Mouse (Mus musculus) limb, embryonic 11.5 days (tissue): ENCODE data around the gene Islr. TPM values are rescaled to one million over a fixed set of nuclear protein-coding genes. Genes with fewer than 3 reads are reported as not detected.
A peak's percentile ranks its signal among the peaks of the same experiment; 100 is the strongest.

Source experiments
- ATAC-seq: fragments of 200-750 bp; cut with Nextera tagmentation; 2 replicates; pipeline ENCODE4 v1.8.0; 2017; ENCODE audit warnings: low read depth; ENCODE audit not compliant: insufficient number of reproducible peaks, low FRiP score, low TSS enrichment
- DNase-seq: peaks from one replicate; pipeline ENCODE4 v3.0.0-alpha.2; 2015; ENCODE audit warnings: low spot score
- H3K27ac ChIP-seq: fragments of 300-500 bp; sonication (generic); replicated peaks from 2 replicates; pipeline ENCODE4 v1.5.1; 2014; ENCODE audit warnings: low read depth, mild to moderate bottlenecking, low read length
- H3K27me3 ChIP-seq: fragments of 300-500 bp; sonication (generic); 2 replicates; pipeline ENCODE4 v1.6.1; 2014; ENCODE audit warnings: mild to moderate bottlenecking, low read length, mixed read lengths; ENCODE audit not compliant: control insufficient read depth, insufficient read depth
- H3K36me3 ChIP-seq: fragments of 300-500 bp; sonication (generic); 2 replicates; pipeline ENCODE4 v1.6.1; 2014; ENCODE audit warnings: mild to moderate bottlenecking, low read length, moderate library complexity, mixed read lengths; ENCODE audit not compliant: control insufficient read depth, insufficient read depth
- H3K4me1 ChIP-seq: fragments of 300-500 bp; sonication (generic); 2 replicates; pipeline ENCODE4 v1.6.1; 2014; ENCODE audit warnings: low read length, mixed read lengths; ENCODE audit not compliant: control insufficient read depth, insufficient read depth
- H3K4me2 ChIP-seq: fragments of 300-500 bp; sonication (generic); 2 replicates; pipeline ENCODE4 v1.6.1; 2014; ENCODE audit warnings: low read depth, mild to moderate bottlenecking, moderate library complexity; ENCODE audit not compliant: severe bottlenecking
- H3K4me3 ChIP-seq: fragments of 300-500 bp; sonication (generic); 2 replicates; pipeline ENCODE4 v1.5.1; 2014; ENCODE audit warnings: low read depth, low read length
- H3K9ac ChIP-seq: fragments of 300-500 bp; sonication (generic); 2 replicates; pipeline ENCODE4 v1.6.1; 2014; ENCODE audit warnings: mild to moderate bottlenecking, low read length
- H3K9me3 ChIP-seq: fragments of 300-500 bp; sonication (generic); 2 replicates; pipeline ENCODE4 v1.6.1; 2016; ENCODE audit warnings: low read length; ENCODE audit not compliant: control insufficient read depth
- WGBS: fragments of 180-500 bp; shearing (Covaris S2); extraction: QIAGEN DNeasy Blood & Tissue Kit; methylation state at CpG from one replicate; pipeline ENCODE4 v1.1.7; 2014; 5-methylcytosine and 5-hydroxymethylcytosine counted together
- polyA plus RNA-seq: library from polyadenylated mRNA; unstranded; fragments of >200 nt; fragmentation: Nextera tagmentation; extraction: Ambion mirVana; gene quantifications from 2 replicates; pipeline ENCODE4 v1.2.1, GENCODE M21; 2014

Gene Islr
- polyA plus RNA-seq, 1 experiment from 2014 or later: 37.6 TPM

DNA sequence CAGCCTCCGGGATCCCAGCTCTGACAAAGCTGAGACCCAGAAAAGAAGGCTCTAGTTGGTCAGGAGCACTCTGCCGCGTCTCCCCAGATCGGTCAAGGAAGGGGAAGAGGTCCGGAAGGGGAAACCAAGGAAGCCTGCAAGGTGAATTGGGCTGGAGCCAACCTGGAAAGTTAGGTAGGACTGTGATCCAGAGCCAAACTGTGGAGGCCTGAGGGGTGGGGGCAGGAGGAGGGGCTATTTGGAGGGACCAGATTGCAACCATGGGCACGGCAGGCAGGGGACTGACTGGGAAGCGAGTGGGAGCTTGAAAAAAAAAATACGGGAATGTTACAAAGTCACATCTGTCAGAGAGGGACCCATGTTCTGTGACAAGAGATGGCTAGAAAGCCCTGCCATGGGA is 74.6 kb downstream of the Islr start:
- Histone ChIP-seq H3K9me3 (no peaks in the 10 kb centered on the region), H3K4me3 (peak overlapping the region; percentile 28), H3K36me3 (no peaks in the 10 kb centered on the region), H3K4me1 (peaks cover 66% of the 10 kb centered on the region), H3K27me3 (no peaks in the 10 kb centered on the region), H3K4me2 (peak overlapping the region; percentile 51), H3K27ac (peak overlapping the region; percentile 89), H3K9ac (peak overlapping the region; percentile 54)
- WGBS: 5% methylated on average over 8 of the region's 8 CpGs
- DNase-seq (peak; percentile 55), ATAC-seq (no peak)

- Histone ChIP-seq H3K27ac (peak overlapping the region; percentile 89), H3K4me2 (peak overlapping the region; percentile 51), H3K9me3 (no peaks in the 10 kb centered on the region), H3K4me1 (peaks cover 66% of the 10 kb centered on the region), H3K36me3 (no peaks in the 10 kb centered on the region), H3K9ac (peak overlapping the region; percentile 54), H3K27me3 (no peaks in the 10 kb centered on the region), H3K4me3 (peak overlapping the region; percentile 28)
- WGBS: under 1% methylated on average over 13 of the region's 13 CpGs
- peak; percentile 83 for DNase-seq
- peak; percentile 84 for ATAC-seq
Measured at GRCm38 (mm10) chr9:58128926-58129413, 75.1 kb downstream of the Islr start.

DNA sequence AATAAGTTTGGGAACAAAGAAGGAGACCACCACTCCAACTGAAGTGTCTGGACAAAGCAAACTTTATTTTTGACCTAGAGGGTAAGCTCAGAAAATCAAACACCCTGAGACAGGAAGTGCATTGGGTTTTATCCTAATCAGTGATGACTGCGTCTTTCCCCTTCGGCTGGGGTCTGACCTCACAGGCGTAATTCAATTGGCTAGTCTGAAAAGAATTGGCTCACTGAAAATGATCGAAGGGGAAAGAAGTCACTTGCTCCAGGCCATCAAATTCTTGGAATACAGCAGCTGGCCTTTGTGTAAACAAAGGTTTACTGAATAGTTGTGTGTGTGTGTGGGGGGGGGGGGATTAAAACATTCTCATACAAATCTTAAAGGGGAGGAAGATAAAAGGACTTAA is 78.3 kb downstream of the Islr start:
- no peak overlapping the region for H3K27ac ChIP-seq
- H3K9me3 ChIP-seq: no peaks in the 10 kb centered on the region
- no peak overlapping the region for H3K4me3 ChIP-seq
- H3K9ac ChIP-seq: no peak overlapping the region
- no peak for DNase-seq
- no peak for ATAC-seq
- peaks cover 46% of the 10 kb centered on the region for H3K4me1 ChIP-seq
- H3K4me2 ChIP-seq: no peak overlapping the region
- H3K27me3 ChIP-seq: no peaks in the 10 kb centered on the region
- 26% methylated on average over 4 of the region's 4 CpGs for WGBS
- H3K36me3 ChIP-seq: no peaks in the 10 kb centered on the region

GRCm38 (mm10) chr9:58125085-58125484 is 79.0 kb downstream of the Islr start:
- H3K27me3 ChIP-seq: no peaks in the 10 kb centered on the region
- WGBS: 47% methylated on average over 3 of the region's 3 CpGs
- H3K4me2 ChIP-seq: no peak overlapping the region
- no peaks in the 10 kb centered on the region for H3K36me3 ChIP-seq
- no peak overlapping the region for H3K27ac ChIP-seq
- peaks cover 42% of the 10 kb centered on the region for H3K4me1 ChIP-seq
- no peak overlapping the region for H3K4me3 ChIP-seq
- H3K9me3 ChIP-seq: no peaks in the 10 kb centered on the region
- ATAC-seq (no peak), DNase-seq (no peak)
- no peak overlapping the region for H3K9ac ChIP-seq

DNA sequence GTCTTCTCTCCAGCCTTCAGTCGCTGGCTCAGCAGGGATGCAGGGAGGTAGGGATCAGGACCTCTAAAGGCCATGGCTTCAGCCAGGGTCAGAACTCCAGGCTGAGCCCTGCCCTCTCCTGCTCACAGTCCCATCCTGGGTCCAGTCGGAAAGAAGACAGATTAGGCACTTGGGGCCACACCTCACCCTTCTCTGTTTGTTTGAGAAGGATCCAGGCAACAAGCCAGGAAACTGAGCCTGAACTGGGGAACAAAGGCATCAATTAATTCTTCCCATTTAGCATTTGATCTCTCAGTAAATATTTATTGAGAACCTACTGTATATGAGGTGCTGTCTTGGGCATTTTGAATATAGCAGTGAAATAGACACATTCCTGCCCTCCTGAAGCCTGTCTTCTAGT is 85.4 kb downstream of the Islr start, which contains the start of gene Ccdc33:
TSS of gene Ccdc33 (minus strand) at position 153 of the 400 bp plus-strand sequence.
- Histone ChIP-seq H3K27ac (no peak within 1 kb of the TSS), H3K4me1 (peaks cover 22% of the 10 kb centered on the region), H3K36me3 (no peaks in the 10 kb centered on the region), H3K4me3 (no peak within 1 kb of the TSS), H3K9ac (no peak within 1 kb of the TSS), H3K4me2 (no peak within 1 kb of the TSS; the same call in 1 of the 2 replicates), H3K9me3 (no peaks in the 10 kb centered on the region), H3K27me3 (0 out of 2 replicates have a peak, but pooled peaks cover 2% of the 10 kb centered on the region)
- ATAC-seq: no peak
- DNase-seq: no peak
- WGBS: 10% methylated on average over 2 of the region's 2 CpGs

DNA sequence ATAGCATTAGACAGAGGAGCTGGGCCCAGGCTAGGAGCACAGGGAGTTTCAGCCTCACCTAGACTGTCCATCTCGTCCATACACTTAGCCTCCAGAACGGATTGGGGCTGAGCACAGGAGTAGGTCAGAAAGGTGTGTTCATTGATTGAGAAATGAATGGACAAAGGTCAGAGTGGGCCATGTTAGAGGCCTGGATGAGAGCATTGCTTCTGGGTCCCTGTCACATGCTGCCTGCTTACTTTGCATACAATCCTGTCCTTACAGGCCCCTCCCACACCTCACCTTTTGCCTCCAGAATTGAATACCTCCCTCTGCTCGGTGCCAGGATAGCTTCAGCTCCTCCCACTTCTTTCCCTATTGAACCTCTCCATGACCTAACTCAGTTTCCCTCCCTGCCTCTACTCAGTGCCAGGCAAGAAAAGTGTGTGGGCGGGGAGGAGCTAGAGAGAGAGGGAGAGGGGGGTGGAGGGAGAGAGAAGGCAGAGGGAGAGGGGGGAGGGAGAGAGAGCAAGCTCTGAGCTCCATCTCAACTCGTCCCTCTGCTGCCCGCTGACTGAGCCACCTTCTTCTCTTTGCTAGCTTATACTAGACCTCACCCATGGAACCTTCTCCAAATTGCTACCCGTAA is 88.0 kb downstream of the Islr start:
- no peak overlapping the region for H3K4me3 ChIP-seq
- H3K27me3 ChIP-seq: 0 out of 2 replicates have a peak, but pooled peaks cover 2% of the 10 kb centered on the region
- H3K4me2 ChIP-seq: no peak overlapping the region
- no peak overlapping the region for H3K9ac ChIP-seq
- H3K36me3 ChIP-seq: no peaks in the 10 kb centered on the region
- H3K27ac ChIP-seq: no peak overlapping the region
- DNase-seq (no peak), ATAC-seq (no peak)
- H3K9me3 ChIP-seq: no peaks in the 10 kb centered on the region
- WGBS: 29% methylated on average over 7 of the region's 7 CpGs
- peaks cover 38% of the 10 kb centered on the region for H3K4me1 ChIP-seq

DNA sequence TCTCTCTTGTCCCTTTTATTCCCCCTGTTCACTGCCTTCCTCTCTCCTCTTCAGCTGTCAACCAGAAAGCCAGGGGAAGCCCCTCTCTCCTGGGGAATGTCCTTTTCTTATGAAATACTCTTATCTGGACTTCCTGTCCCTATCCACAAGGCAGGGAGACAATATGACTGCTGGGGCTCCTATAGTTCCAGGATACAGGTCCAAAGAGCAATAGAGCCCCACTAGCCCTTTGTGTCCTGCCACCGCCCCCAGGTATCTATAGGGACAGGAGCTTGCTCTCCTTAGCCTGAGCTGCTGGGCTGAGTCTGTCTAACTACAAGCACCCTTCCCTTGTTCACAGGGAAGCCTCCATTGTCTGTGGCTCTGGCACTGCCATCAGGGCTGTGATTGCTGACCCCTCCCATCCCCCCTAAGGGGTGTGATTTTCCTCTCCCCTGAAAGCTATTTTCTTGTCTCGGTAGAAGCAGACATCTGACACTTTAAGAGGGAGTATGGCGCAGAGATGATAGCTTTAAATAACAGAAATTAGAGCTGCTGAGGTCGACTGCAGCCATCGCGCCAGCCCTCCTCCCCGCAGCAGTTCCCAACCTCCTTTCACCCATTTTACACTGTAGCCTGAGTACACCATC is 88.7 kb downstream of the Islr start:
- WGBS: 20% methylated on average over 7 of the region's 7 CpGs
- Histone ChIP-seq H3K9ac (no peak overlapping the region), H3K4me1 (peaks cover 38% of the 10 kb centered on the region), H3K36me3 (no peaks in the 10 kb centered on the region), H3K27ac (no peak overlapping the region), H3K4me3 (no peak overlapping the region), H3K9me3 (no peaks in the 10 kb centered on the region), H3K4me2 (no peak overlapping the region), H3K27me3 (0 out of 2 replicates have a peak, but pooled peaks cover 2% of the 10 kb centered on the region)
- DNase-seq: no peak
- no peak for ATAC-seq

DNA sequence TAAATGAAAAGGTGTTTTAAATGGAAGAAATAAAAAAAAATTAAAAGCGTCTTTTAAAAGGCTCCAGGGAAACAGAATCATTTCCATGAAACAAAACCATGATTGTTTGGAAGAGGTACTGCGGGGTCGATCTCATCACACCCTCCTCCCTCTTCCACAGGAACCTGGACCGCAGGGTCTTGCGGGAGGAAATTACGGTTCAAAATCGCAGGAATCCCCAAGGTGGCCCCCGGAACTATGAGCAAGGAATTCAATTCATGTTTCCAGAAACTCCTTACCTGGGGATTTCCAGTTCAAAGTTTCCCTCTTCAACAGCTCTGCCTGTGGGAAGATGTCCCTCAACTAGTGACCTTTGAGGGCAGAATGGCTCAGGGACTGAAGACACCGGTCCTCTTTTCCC is 90.1 kb downstream of the Islr start:
- Histone ChIP-seq H3K36me3 (no peaks in the 10 kb centered on the region), H3K9ac (no peak overlapping the region; the same call in 1 of the 2 replicates), H3K27ac (peak overlapping the region; percentile 91), H3K9me3 (no peaks in the 10 kb centered on the region), H3K4me2 (peak overlapping the region; percentile 5; the same call in 1 of the 2 replicates), H3K4me3 (no peak overlapping the region), H3K4me1 (peaks cover 38% of the 10 kb centered on the region), H3K27me3 (0 out of 2 replicates have a peak, but pooled peaks cover 2% of the 10 kb centered on the region)
- WGBS: 1% methylated on average over 9 of the region's 9 CpGs
- peak; percentile 58 for DNase-seq
- ATAC-seq: no peak
